ENCODE assay signal across 14 mouse cellular contexts in genomic region chr10:83107921-83108738, GRCm38 (mm10).
DNase-seq lines count a peak whose midpoint lies in the region; ATAC-seq lines count a peak whose summit lies in the region.
"Had no signal": no experiment of that assay in that cellular context is flagged by ENCODE, and none has a peak within 500 bp of the region (broad histone marks: within the 10 kb centered on the region; RNA-seq: fewer than 3 reads in every experiment).

No protein-coding gene starts in this region.

- no peak overlapping the region for H3K9ac ChIP-seq in heart, embryonic 16.5 days (ENCODE audit: low read length)
- H3K9ac ChIP-seq in midbrain, embryonic 16.5 days (ENCODE audit: low read depth, low read length): no peak overlapping the region
- H3K9ac ChIP-seq in midbrain, embryonic 14.5 days (replicated peaks; ENCODE audit: low read length): no peak overlapping the region
- no peak overlapping the region; the same call in 1 of the 2 replicates for H3K9ac ChIP-seq in hindbrain, embryonic 16.5 days (ENCODE audit: low read depth, low read length)
- no peak overlapping the region for H3K9ac ChIP-seq in stomach, embryonic 15.5 days
- H3K9ac ChIP-seq in liver, embryonic 11.5 days (ENCODE audit: low read depth, low read length): no peak overlapping the region
- H3K9ac ChIP-seq: lung, embryonic 15.5 days had no signal

- no peak overlapping the region for H3K4me2 ChIP-seq in heart, embryonic 16.5 days (ENCODE audit: low read depth, low read length)
- H3K4me2 ChIP-seq in midbrain, embryonic 16.5 days (ENCODE audit: low read length): no peak overlapping the region
- H3K4me2 ChIP-seq in midbrain, embryonic 14.5 days (ENCODE audit: low read length): no peak overlapping the region
- no peak overlapping the region for H3K4me2 ChIP-seq in hindbrain, embryonic 16.5 days (ENCODE audit: low read length)
- no peak overlapping the region for H3K4me2 ChIP-seq in stomach, embryonic 15.5 days
- no peak overlapping the region for H3K4me2 ChIP-seq in liver, embryonic 11.5 days
- H3K4me2 ChIP-seq: lung, embryonic 15.5 days had no signal

- H3K27me3 ChIP-seq in heart, embryonic 16.5 days (ENCODE audit: control insufficient read depth, insufficient read depth, low read length): no peaks in the 10 kb centered on the region
- H3K27me3 ChIP-seq in midbrain, embryonic 16.5 days (ENCODE audit: control insufficient read depth, insufficient read depth, low read depth, low read length): no peaks in the 10 kb centered on the region
- H3K27me3 ChIP-seq in midbrain, embryonic 14.5 days (ENCODE audit: control insufficient read depth, insufficient read depth, low read length): no peaks in the 10 kb centered on the region
- H3K27me3 ChIP-seq in hindbrain, embryonic 16.5 days (replicated peaks; ENCODE audit: control insufficient read depth, insufficient read depth, low read length): no peaks in the 10 kb centered on the region
- no peaks in the 10 kb centered on the region for H3K27me3 ChIP-seq in stomach, embryonic 15.5 days (replicated peaks)
- no peaks in the 10 kb centered on the region for H3K27me3 ChIP-seq in liver, embryonic 11.5 days (replicated peaks; ENCODE audit: control insufficient read depth, insufficient read depth, low read length)
- H3K27me3 ChIP-seq: lung, embryonic 15.5 days had no signal

- H3K36me3 ChIP-seq in heart, embryonic 16.5 days (ENCODE audit: control insufficient read depth, insufficient read depth): no peaks in the 10 kb centered on the region
- no peaks in the 10 kb centered on the region for H3K36me3 ChIP-seq in midbrain, embryonic 16.5 days (ENCODE audit: control insufficient read depth, insufficient read depth, low read length)
- no peaks in the 10 kb centered on the region for H3K36me3 ChIP-seq in midbrain, embryonic 14.5 days (ENCODE audit: control insufficient read depth, insufficient read depth, low read length)
- H3K36me3 ChIP-seq in hindbrain, embryonic 16.5 days (ENCODE audit: control insufficient read depth, insufficient read depth, low read length): no peaks in the 10 kb centered on the region
- no peaks in the 10 kb centered on the region for H3K36me3 ChIP-seq in stomach, embryonic 15.5 days
- H3K36me3 ChIP-seq in liver, embryonic 11.5 days (ENCODE audit: control insufficient read depth, insufficient read depth, low read length): no peaks in the 10 kb centered on the region
- H3K36me3 ChIP-seq: lung, embryonic 15.5 days had no signal

- WGBS in heart, embryonic 16.5 days: 65% methylated on average over 21 of the region's 21 CpGs
- WGBS in midbrain, embryonic 16.5 days: 41% methylated on average over 21 of the region's 21 CpGs
- WGBS in midbrain, embryonic 14.5 days: 57% methylated on average over 21 of the region's 21 CpGs
- 38% methylated on average over 21 of the region's 21 CpGs for WGBS in hindbrain, embryonic 16.5 days
- WGBS in stomach, embryonic 15.5 days: 54% methylated on average over 21 of the region's 21 CpGs
- WGBS in liver, embryonic 11.5 days: 70% methylated on average over 21 of the region's 21 CpGs

- H3K27ac ChIP-seq in heart, embryonic 16.5 days (ENCODE audit: low read length): peak overlapping the region; percentile 16; the same call in 1 of the 2 replicates
- H3K27ac ChIP-seq in midbrain, embryonic 16.5 days (ENCODE audit: low read length): peak overlapping the region; percentile 59
- H3K27ac ChIP-seq in midbrain, embryonic 14.5 days (replicated peaks; ENCODE audit: low read depth, low read length): no peak overlapping the region
- H3K27ac ChIP-seq in hindbrain, embryonic 16.5 days (ENCODE audit: low read depth, low read length): peak overlapping the region; percentile 58
- H3K27ac ChIP-seq in stomach, embryonic 15.5 days: peak overlapping the region; percentile 57
- no peak overlapping the region for H3K27ac ChIP-seq in liver, embryonic 11.5 days (ENCODE audit: low read depth, low read length)
- H3K27ac ChIP-seq: lung, embryonic 15.5 days had no signal

- no peak overlapping the region for H3K4me3 ChIP-seq in heart, embryonic 16.5 days (ENCODE audit: low read length)
- H3K4me3 ChIP-seq in midbrain, embryonic 16.5 days (ENCODE audit: low read depth, low read length): no peak overlapping the region
- H3K4me3 ChIP-seq in midbrain, embryonic 14.5 days (replicated peaks; ENCODE audit: low read depth, low read length): no peak overlapping the region
- no peak overlapping the region for H3K4me3 ChIP-seq in hindbrain, embryonic 16.5 days (ENCODE audit: low read length)
- H3K4me3 ChIP-seq in stomach, embryonic 15.5 days (replicated peaks): no peak overlapping the region
- H3K4me3 ChIP-seq in liver, embryonic 11.5 days (ENCODE audit: low read depth, low read length): no peak overlapping the region
- H3K4me3 ChIP-seq: lung, embryonic 15.5 days had no signal

- no peak for DNase-seq in heart, postnatal 14 days
- no peak for DNase-seq in midbrain, embryonic 14.5 days
- DNase-seq in gastrocnemius, postnatal 25 days: no peak
- DNase-seq in liver, embryonic 11.5 days (ENCODE audit: low spot score): no peak
- DNase-seq: cerebellum, adult 8-10 months; gastrocnemius, postnatal 10 days; kidney, adult 2 months; thymus, adult 2 months had no signal

- peaks cover 22% of the 10 kb centered on the region for H3K4me1 ChIP-seq in heart, embryonic 16.5 days (ENCODE audit: control insufficient read depth, insufficient read depth, low read length)
- peaks cover 51% of the 10 kb centered on the region for H3K4me1 ChIP-seq in midbrain, embryonic 16.5 days (ENCODE audit: control insufficient read depth, insufficient read depth, low read length)
- H3K4me1 ChIP-seq in midbrain, embryonic 14.5 days (ENCODE audit: control insufficient read depth, insufficient read depth, low read length): peaks cover 48% of the 10 kb centered on the region
- peaks cover 32% of the 10 kb centered on the region for H3K4me1 ChIP-seq in hindbrain, embryonic 16.5 days (ENCODE audit: control insufficient read depth, insufficient read depth, low read depth, low read length)
- peaks cover 6% of the 10 kb centered on the region for H3K4me1 ChIP-seq in stomach, embryonic 15.5 days
- peaks cover 5% of the 10 kb centered on the region; the same call in 1 of the 2 replicates for H3K4me1 ChIP-seq in liver, embryonic 11.5 days (replicated peaks; ENCODE audit: control insufficient read depth, insufficient read depth, low read length)

- intact Hi-C loops in heart, postnatal 14 days (cut with DNase I): no loop called here

- H3K9me3 ChIP-seq in heart, embryonic 16.5 days (replicated peaks; ENCODE audit: control insufficient read depth, low read length): no peaks in the 10 kb centered on the region
- no peaks in the 10 kb centered on the region for H3K9me3 ChIP-seq in midbrain, embryonic 16.5 days (replicated peaks; ENCODE audit: control insufficient read depth, low read length, poor library complexity, severe bottlenecking)
- H3K9me3 ChIP-seq in midbrain, embryonic 14.5 days (ENCODE audit: control insufficient read depth, low read length): no peaks in the 10 kb centered on the region
- H3K9me3 ChIP-seq in hindbrain, embryonic 16.5 days (ENCODE audit: control insufficient read depth, low read length): no peaks in the 10 kb centered on the region
- no peaks in the 10 kb centered on the region for H3K9me3 ChIP-seq in stomach, embryonic 15.5 days
- no peaks in the 10 kb centered on the region for H3K9me3 ChIP-seq in liver, embryonic 11.5 days (ENCODE audit: control insufficient read depth, low read length)
- H3K9me3 ChIP-seq: lung, embryonic 15.5 days had no signal

- no peak for ATAC-seq in heart, embryonic 16.5 days (replicated peaks; ENCODE audit: extremely low read depth, insufficient read depth, low FRiP score)
- ATAC-seq in midbrain, embryonic 16.5 days: no peak
- no peak for ATAC-seq in midbrain, embryonic 14.5 days (ENCODE audit: low FRiP score, low TSS enrichment)
- ATAC-seq in hindbrain, embryonic 16.5 days: 0 out of 2 replicates have a peak, but pooled peaks have one; percentile 12
- no peak for ATAC-seq in stomach, embryonic 15.5 days (ENCODE audit: insufficient read depth, low FRiP score, low read depth)
- ATAC-seq in liver, embryonic 11.5 days (replicated peaks; ENCODE audit: low FRiP score): no peak
- ATAC-seq: CD4-positive, CD25-positive, alpha-beta regulatory T cell, adult 4 months had no signal

Comparison
In these comparisons a context has a peak if more than half of its experiments do, and no peak if none do; other contexts are left out.
1. H3K27ac ChIP-seq: peak in heart, embryonic 16.5 days (single experiment), midbrain, embryonic 16.5 days (single experiment), hindbrain, embryonic 16.5 days (single experiment) and stomach, embryonic 15.5 days (single experiment); none in midbrain, embryonic 14.5 days (single experiment) and liver, embryonic 11.5 days (single experiment).